Mouse (Mus musculus) small intestine, adult 2 months (tissue): Measurements from ENCODE around the gene Yjefn3. TPM values are rescaled to one million over a fixed set of nuclear protein-coding genes. Genes with fewer than 3 reads are reported as not detected.
A peak's percentile ranks its signal among the peaks of the same experiment; 100 is the strongest.

Experiments
- H3K27ac ChIP-seq: fragments of 200-500 bp; 2 replicates; pipeline ENCODE4 v1.5.1; 2012; ENCODE audit warnings: low read depth, low read length, control low read depth, inconsistent platforms; ENCODE audit not compliant: insufficient read depth
- H3K27me3 ChIP-seq: fragments of 200-500 bp; 2 replicates; pipeline ENCODE4 v1.6.1; 2012; ENCODE audit warnings: mild to moderate bottlenecking, moderate library complexity, low read length, inconsistent platforms; ENCODE audit not compliant: control insufficient read depth, insufficient read depth
- H3K36me3 ChIP-seq: fragments of 200-500 bp; 2 replicates; pipeline ENCODE4 v1.6.1; 2012; ENCODE audit warnings: mild to moderate bottlenecking, low read length, control low read depth, inconsistent platforms; ENCODE audit not compliant: control insufficient read depth, insufficient read depth
- H3K4me1 ChIP-seq: fragments of 200-500 bp; 2 replicates; pipeline ENCODE4 v1.6.1; 2012; ENCODE audit warnings: low read length, inconsistent platforms, mixed read lengths; ENCODE audit not compliant: control insufficient read depth, insufficient read depth, insufficient read length
- H3K4me3 ChIP-seq: fragments of 200-500 bp; 2 replicates; pipeline ENCODE4 v1.5.1; 2012; ENCODE audit warnings: low read depth, mild to moderate bottlenecking, control low read depth, inconsistent platforms, low read length, moderate library complexity
- CTCF ChIP-seq: fragments of 200-500 bp; IDR thresholded peaks from 2 replicates; pipeline ENCODE4 v1.5.1; 2012; ENCODE audit warnings: low read depth, mild to moderate bottlenecking, control low read depth, inconsistent platforms, low read length, moderate library complexity, mixed read lengths; ENCODE audit not compliant: insufficient replicate concordance, insufficient read length; ENCODE audit errors: extremely low read depth
- POLR2A ChIP-seq: fragments of 200-500 bp; IDR thresholded peaks from 2 replicates; pipeline ENCODE4 v1.6.1; 2012; ENCODE audit warnings: low read depth, mild to moderate bottlenecking, control low read depth, inconsistent platforms, low read length, moderate library complexity
- WGBS: fragments of 180-500 bp; shearing (Covaris S2); methylation state at CpG from one replicate; pipeline ENCODE4 v1.1.7; 2018; 5-methylcytosine and 5-hydroxymethylcytosine counted together
- polyA plus RNA-seq: library from polyadenylated mRNA; depleted of rRNA; stranded (reverse); fragments of >200 nt; gene quantifications from 2 replicates; pipeline ENCODE4 v1.2.3, GENCODE M21; 2012

Yjefn3 gene
- polyA plus RNA-seq, 1 experiment: 4.6 TPM

DNA sequence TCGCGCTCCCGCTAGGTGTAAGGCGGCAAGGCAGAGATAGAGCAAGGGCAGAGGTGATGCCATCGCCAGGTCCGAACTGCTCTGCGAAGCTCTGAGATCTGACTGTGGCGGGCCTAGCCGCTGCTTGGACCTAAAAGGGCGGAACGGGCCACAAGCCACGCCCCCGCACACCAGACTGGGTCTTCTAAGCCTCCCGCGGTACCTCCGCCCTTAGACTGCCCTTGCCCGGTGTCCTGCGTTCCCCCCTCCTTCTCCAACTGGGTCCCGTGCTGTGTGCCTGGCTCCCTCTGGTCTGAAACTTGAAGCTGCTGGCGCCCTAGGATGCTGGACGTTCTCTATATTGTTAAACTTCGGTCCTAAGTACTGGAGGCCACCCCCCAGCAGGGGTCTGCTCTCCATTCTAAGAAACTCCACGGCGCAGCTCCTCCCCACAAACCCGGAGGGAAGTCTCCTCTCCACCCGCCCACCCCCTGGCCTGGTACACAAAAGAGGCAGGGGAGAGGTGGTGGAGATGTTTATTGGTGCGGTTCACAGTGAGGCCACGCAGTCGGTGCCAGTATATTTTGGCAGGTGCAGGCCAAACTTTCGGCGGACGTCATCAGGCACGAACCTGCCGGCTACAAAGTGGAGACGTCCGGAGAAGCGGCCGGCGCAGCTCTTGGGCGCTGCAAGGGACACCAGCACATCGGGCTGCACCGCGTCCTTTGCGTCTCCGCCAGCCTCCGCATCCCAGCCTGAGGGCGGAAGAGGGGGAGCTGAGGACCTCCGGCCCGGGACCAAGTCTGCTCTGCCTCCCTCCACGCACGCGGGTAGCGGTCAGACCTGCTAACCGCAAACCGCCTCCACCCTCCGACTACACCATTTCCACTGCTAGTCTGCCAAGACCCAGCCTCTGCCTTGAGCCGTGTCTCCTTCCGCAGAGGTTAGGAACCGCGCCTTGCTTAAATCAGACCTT lies 14.9 kb downstream of the Yjefn3 start, which contains the start of gene Cilp2:
Gene Cilp2, minus strand, starts transcription at position 399 of the 955 bp plus-strand sequence.
- no peak within 1 kb of the TSS for H3K27ac ChIP-seq
- peak within 1 kb of the TSS; percentile 38 for H3K4me3 ChIP-seq
- peaks cover 12% of the 10 kb centered on the region; the same call in 1 of the 2 replicates for H3K4me1 ChIP-seq
- WGBS: 1% methylated on average over 59 of the region's 60 CpGs
- H3K27me3 ChIP-seq: peaks cover 64% of the 10 kb centered on the region
- no peak for TF ChIP-seq CTCF
- TF ChIP-seq POLR2A: no peak
- H3K36me3 ChIP-seq: no peaks in the 10 kb centered on the region

DNA sequence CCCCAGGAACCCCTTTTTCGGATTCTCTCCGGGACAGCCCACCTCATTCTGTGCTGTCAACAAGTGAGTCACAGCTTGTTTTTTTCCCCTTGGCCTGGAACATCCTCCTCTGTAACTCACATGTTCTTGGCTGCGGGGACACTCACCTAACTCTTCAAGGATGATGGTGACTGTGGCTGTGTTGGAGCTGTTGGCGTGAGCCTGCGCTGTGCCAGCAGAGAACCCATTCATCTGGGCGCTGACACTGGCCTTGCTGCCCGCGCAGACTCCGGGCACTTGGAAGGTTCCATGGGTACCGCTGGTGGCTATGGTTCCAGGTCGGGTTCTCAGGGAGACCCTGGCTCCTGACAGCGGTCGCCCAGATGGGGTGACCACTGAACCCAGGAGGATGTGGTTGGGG lies 18.4 kb downstream of the Yjefn3 start:
- Histone ChIP-seq H3K27me3 (peaks cover 89% of the 10 kb centered on the region), H3K36me3 (no peaks in the 10 kb centered on the region)
- 73% methylated on average over 13 of the region's 13 CpGs for WGBS

DNA sequence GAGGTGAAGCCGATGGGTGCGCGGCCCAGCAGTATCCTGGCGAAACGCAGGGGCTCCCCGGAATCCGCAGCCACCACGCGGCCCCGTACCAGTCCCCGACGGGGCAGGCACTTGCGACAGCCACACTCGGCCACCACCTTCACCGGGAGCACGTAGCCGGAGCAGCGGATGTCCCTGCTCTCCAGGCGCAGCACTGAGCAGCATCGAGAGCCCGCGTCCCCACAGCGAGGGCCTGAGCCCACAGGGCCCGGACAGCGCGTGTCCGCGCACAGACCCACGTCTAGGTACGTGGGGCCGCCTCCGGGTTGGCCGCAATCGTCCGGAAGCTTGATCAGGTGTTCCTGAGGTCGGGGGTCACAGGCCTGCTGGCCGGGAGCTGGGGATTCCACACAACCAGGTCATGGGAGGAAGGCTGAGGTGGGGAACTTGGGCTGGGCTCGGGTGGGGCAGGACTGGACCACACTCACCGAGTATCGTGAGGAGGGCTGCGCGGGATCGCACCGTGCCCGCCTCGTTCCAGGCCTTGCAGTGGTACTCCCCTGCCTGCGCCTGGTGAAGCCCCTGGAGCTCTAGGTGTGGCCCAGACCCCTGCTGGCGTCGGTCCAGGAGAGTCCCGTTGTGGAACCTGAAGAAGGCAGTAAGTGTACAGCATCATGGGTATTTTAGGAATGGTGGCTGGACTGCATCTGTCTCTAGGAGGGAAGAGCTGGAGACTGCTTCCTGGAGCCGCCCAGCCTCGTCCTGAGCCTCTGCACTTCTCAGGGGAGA lies 19.5 kb downstream of the Yjefn3 start:
- Histone ChIP-seq H3K27ac (no peak overlapping the region), H3K27me3 (peaks cover 78% of the 10 kb centered on the region), H3K36me3 (no peaks in the 10 kb centered on the region), H3K4me3 (no peak overlapping the region), H3K4me1 (peaks cover 19% of the 10 kb centered on the region)
- WGBS: 24% methylated on average over 52 of the region's 52 CpGs
- TF ChIP-seq POLR2A: no peak
- no peak for TF ChIP-seq CTCF

More for the DNA sequence above, 18.4 kb downstream of the Yjefn3 start:
- Histone ChIP-seq H3K27ac (no peak overlapping the region), H3K4me3 (no peak overlapping the region), H3K4me1 (peaks cover 22% of the 10 kb centered on the region)
- TF ChIP-seq CTCF (no peak), POLR2A (no peak)

GRCm38 (mm10) chr8:69882021-69882756 lies 20.3 kb downstream of the Yjefn3 start:
- Histone ChIP-seq H3K4me3 (peak overlapping the region; percentile 51), H3K4me1 (peaks cover 14% of the 10 kb centered on the region), H3K36me3 (no peaks in the 10 kb centered on the region), H3K27me3 (peaks cover 70% of the 10 kb centered on the region), H3K27ac (no peak overlapping the region)
- WGBS: 7% methylated on average over 103 of the region's 103 CpGs
- no peak for TF ChIP-seq CTCF
- TF ChIP-seq POLR2A: no peak

- 22% methylated on average over 79 of the region's 79 CpGs for WGBS
- peaks cover 62% of the 10 kb centered on the region for H3K27me3 ChIP-seq
Observed at GRCm38 (mm10) chr8:69881261-69881865, 21.1 kb downstream of the Yjefn3 start.

GRCm38 (mm10) chr8:69880841-69881240 lies 21.7 kb downstream of the Yjefn3 start:
- no peak overlapping the region for H3K27ac ChIP-seq
- TF ChIP-seq POLR2A (no peak), CTCF (no peak)
- peaks cover 56% of the 10 kb centered on the region for H3K27me3 ChIP-seq
- 17% methylated on average over 37 of the region's 37 CpGs for WGBS
- no peak overlapping the region for H3K4me3 ChIP-seq
- no peaks in the 10 kb centered on the region for H3K36me3 ChIP-seq
- H3K4me1 ChIP-seq: peaks cover 13% of the 10 kb centered on the region

More at GRCm38 (mm10) chr8:69881261-69881865, 21.1 kb downstream of the Yjefn3 start:
- H3K27ac ChIP-seq: no peak overlapping the region
- H3K4me3 ChIP-seq: peak overlapping the region; percentile 51
- no peak for TF ChIP-seq CTCF
- no peak for TF ChIP-seq POLR2A
- peaks cover 13% of the 10 kb centered on the region for H3K4me1 ChIP-seq
- H3K36me3 ChIP-seq: no peaks in the 10 kb centered on the region
